Mouse (Mus musculus): ENCODE data around the gene Sh3bgrl3. TPM values are rescaled to one million over a fixed set of nuclear protein-coding genes. Genes with fewer than 3 reads are reported as not detected.

Gene Sh3bgrl3
- total and polyA plus RNA-seq, 3 experiments: 122 to 414 TPM; not detected in 1

DNA sequence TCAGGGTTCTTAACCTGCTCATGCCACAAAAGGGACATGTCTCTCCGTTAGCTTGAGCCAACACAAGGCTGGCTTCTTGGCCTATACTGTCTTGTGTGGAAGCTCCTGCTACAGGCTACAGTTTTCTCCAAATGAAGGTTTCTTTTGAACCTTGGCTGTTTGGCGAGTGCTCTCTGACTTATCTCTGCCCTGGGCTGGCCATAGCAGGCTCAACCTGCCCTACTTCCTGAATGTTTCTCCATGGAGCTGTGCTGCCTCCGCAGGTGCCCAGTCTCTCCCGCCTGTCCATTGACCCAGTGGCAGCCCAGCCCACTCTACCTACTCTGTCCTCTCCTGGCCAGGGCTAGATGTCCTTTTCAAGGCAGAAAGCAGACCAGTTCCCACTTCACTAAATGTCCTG is 7.7 kb downstream of the Sh3bgrl3 start:
- Histone ChIP-seq H3K9me3 (replicated peaks; ENCODE audit: insufficient read depth, low read length) (no peaks in the 10 kb centered on the region), H3K9ac (ENCODE audit: control insufficient read depth, low read depth, low read length, poor library complexity, severe bottlenecking) (no peak overlapping the region), H3K4me3 (ENCODE audit: control insufficient read depth in 1 of 2, insufficient read depth in 1 of 2, low read depth in 2 of 2, low read length in 2 of 2) (no peak overlapping the region), H3K4me1 (ENCODE audit: control insufficient read depth in 1 of 2, insufficient read depth in 2 of 2, low read length in 2 of 2) (peaks cover 12 to 36% of the 10 kb centered on the region in 2 experiments), H3K36me3 (ENCODE audit: control insufficient read depth in 1 of 2, insufficient read depth in 2 of 2, low read length in 2 of 2) (peaks cover 0 to 25% of the 10 kb centered on the region in 2 experiments; a peak in 2 of 4 replicates), H3K27ac (ENCODE audit: control insufficient read depth, low read depth, low read length) (no peak overlapping the region), H3K27me3 (ENCODE audit: control insufficient read depth in 1 of 2, insufficient read depth in 2 of 2, low read length in 2 of 2) (no peaks in the 10 kb centered on the region), H3K79me2 (ENCODE audit: control insufficient read depth, insufficient read depth, low read length, poor library complexity) (no peaks in the 10 kb centered on the region; the same call in 1 of the 2 replicates)
- TF ChIP-seq CHD1 (IDR thresholded peaks at IDR 0.05; ENCODE audit: low read depth, low read length): no peak
- no peak for DNase-seq (ENCODE audit: low read depth, low spot score)

- peak; percentile 71 for DNase-seq (ENCODE audit: low read depth, low spot score)
- 0 out of 4 replicates have a peak, but pooled peaks of 1 of the 2 experiments have one; percentile 25 for TF ChIP-seq POLR2A (IDR thresholded peaks at IDR 0.05; ENCODE audit: control insufficient read depth in 1 of 2, insufficient read depth in 1 of 2, low read depth in 1 of 2, low read length in 2 of 2, poor library complexity in 1 of 2)
- 0 out of 2 replicates have a peak, but pooled peaks have one; percentile 30 for TF ChIP-seq TBP (IDR thresholded peaks at IDR 0.05; ENCODE audit: low read depth, low read length)
- TF ChIP-seq POLR2AphosphoS2 (IDR thresholded peaks at IDR 0.05; ENCODE audit: low read length): no peak
- Histone ChIP-seq H3K79me2 (ENCODE audit: control insufficient read depth, insufficient read depth, low read length, poor library complexity) (no peaks in the 10 kb centered on the region; the same call in 1 of the 2 replicates), H3K4me1 (ENCODE audit: control insufficient read depth in 1 of 2, insufficient read depth in 2 of 2, low read length in 2 of 2) (peaks cover 12 to 36% of the 10 kb centered on the region in 2 experiments), H3K27ac (ENCODE audit: control insufficient read depth, low read depth, low read length) (peak overlapping the region; percentile 73), H3K36me3 (ENCODE audit: control insufficient read depth in 1 of 2, insufficient read depth in 2 of 2, low read length in 2 of 2) (peaks cover 0 to 25% of the 10 kb centered on the region in 2 experiments; a peak in 2 of 4 replicates), H3K9ac (ENCODE audit: control insufficient read depth, low read depth, low read length, poor library complexity, severe bottlenecking) (peak overlapping the region; percentile 55), H3K4me3 (ENCODE audit: control insufficient read depth in 1 of 2, insufficient read depth in 1 of 2, low read depth in 2 of 2, low read length in 2 of 2) (no peak overlapping the region), H3K9me3 (replicated peaks; ENCODE audit: insufficient read depth, low read length) (no peaks in the 10 kb centered on the region), H3K27me3 (ENCODE audit: control insufficient read depth in 1 of 2, insufficient read depth in 2 of 2, low read length in 2 of 2) (no peaks in the 10 kb centered on the region)
These were observed 8.3 kb downstream of the Sh3bgrl3 start for GRCm38 (mm10) chr4:134120192-134120805.

- Histone ChIP-seq H3K4me1 (ENCODE audit: control insufficient read depth in 1 of 2, insufficient read depth in 2 of 2, low read length in 2 of 2) (peaks cover 12 to 34% of the 10 kb centered on the region in 2 experiments), H3K27ac (ENCODE audit: control insufficient read depth, low read depth, low read length) (peak overlapping the region; percentile 73), H3K27me3 (ENCODE audit: control insufficient read depth in 1 of 2, insufficient read depth in 2 of 2, low read length in 2 of 2) (no peaks in the 10 kb centered on the region), H3K36me3 (ENCODE audit: control insufficient read depth in 1 of 2, insufficient read depth in 2 of 2, low read length in 2 of 2) (peaks cover 0 to 22% of the 10 kb centered on the region in 2 experiments; a peak in 2 of 4 replicates), H3K9me3 (replicated peaks; ENCODE audit: insufficient read depth, low read length) (no peaks in the 10 kb centered on the region), H3K4me3 (ENCODE audit: control insufficient read depth in 1 of 2, insufficient read depth in 1 of 2, low read depth in 2 of 2, low read length in 2 of 2) (no peak overlapping the region), H3K9ac (ENCODE audit: control insufficient read depth, low read depth, low read length, poor library complexity, severe bottlenecking) (peak overlapping the region; percentile 55), H3K79me2 (ENCODE audit: control insufficient read depth, insufficient read depth, low read length, poor library complexity) (no peaks in the 10 kb centered on the region; the same call in 1 of the 2 replicates)
- peak; percentile 56 to 69 (median 63) for TF ChIP-seq CTCF (IDR thresholded peaks at IDR 0.05 in 2 of 3, conservative IDR thresholded peaks at IDR 0.05 in 1 of 3; ENCODE audit: control insufficient read depth in 1 of 3, insufficient read depth in 1 of 3, low read depth in 2 of 3, low read length in 3 of 3, poor library complexity in 1 of 3, severe bottlenecking in 1 of 3)
- no peak for TF ChIP-seq TAL1 (IDR thresholded peaks at IDR 0.05; ENCODE audit: low read length)
- TF ChIP-seq POLR2A (IDR thresholded peaks at IDR 0.05; ENCODE audit: control insufficient read depth in 1 of 2, insufficient read depth in 1 of 2, low read depth in 1 of 2, low read length in 2 of 2, poor library complexity in 1 of 2): 0 out of 4 replicates have a peak, but pooled peaks of 1 of the 2 experiments have one; percentile 2
- DNase-seq (ENCODE audit: low read depth, low spot score): peak; percentile 89
These were observed 8.9 kb downstream of the Sh3bgrl3 start for GRCm38 (mm10) chr4:134119644-134120043.

GRCm38 (mm10) chr4:134119042-134119441 is 9.5 kb downstream of the Sh3bgrl3 start:
- no peaks in the 10 kb centered on the region; the same call in 1 of the 2 replicates for H3K79me2 ChIP-seq (ENCODE audit: control insufficient read depth, insufficient read depth, low read length, poor library complexity)
- H3K4me1 ChIP-seq (ENCODE audit: control insufficient read depth in 1 of 2, insufficient read depth in 2 of 2, low read length in 2 of 2): peaks cover 9 to 31% of the 10 kb centered on the region in 2 experiments
- peaks cover 0 to 20% of the 10 kb centered on the region in 2 experiments; a peak in 2 of 4 replicates for H3K36me3 ChIP-seq (ENCODE audit: control insufficient read depth in 1 of 2, insufficient read depth in 2 of 2, low read length in 2 of 2)
- no peak overlapping the region for H3K4me3 ChIP-seq (ENCODE audit: control insufficient read depth in 1 of 2, insufficient read depth in 1 of 2, low read depth in 2 of 2, low read length in 2 of 2)
- no peak for DNase-seq (ENCODE audit: low read depth, low spot score)
- peak overlapping the region; percentile 58 for H3K27ac ChIP-seq (ENCODE audit: control insufficient read depth, low read depth, low read length)
- no peaks in the 10 kb centered on the region for H3K9me3 ChIP-seq (replicated peaks; ENCODE audit: insufficient read depth, low read length)
- peak overlapping the region; percentile 51 for H3K9ac ChIP-seq (ENCODE audit: control insufficient read depth, low read depth, low read length, poor library complexity, severe bottlenecking)
- no peaks in the 10 kb centered on the region for H3K27me3 ChIP-seq (ENCODE audit: control insufficient read depth in 1 of 2, insufficient read depth in 2 of 2, low read length in 2 of 2)
- TF ChIP-seq CTCF (IDR thresholded peaks at IDR 0.05 in 2 of 3, conservative IDR thresholded peaks at IDR 0.05 in 1 of 3; ENCODE audit: control insufficient read depth in 1 of 3, insufficient read depth in 1 of 3, low read depth in 2 of 3, low read length in 3 of 3, poor library complexity in 1 of 3, severe bottlenecking in 1 of 3): no peak
- TF ChIP-seq POLR2AphosphoS5 (IDR thresholded peaks at IDR 0.05; ENCODE audit: borderline replicate concordance, low read depth, low read length): no peak
- no peak for TF ChIP-seq ZMIZ1 (IDR thresholded peaks at IDR 0.05; ENCODE audit: low read depth, low read length)
- no peak for TF ChIP-seq ELF1 (IDR thresholded peaks at IDR 0.05; ENCODE audit: low read depth, low read length)
- TF ChIP-seq ZKSCAN1 (IDR thresholded peaks at IDR 0.05; ENCODE audit: low read depth, low read length): no peak
- TF ChIP-seq GATA1 (IDR thresholded peaks at IDR 0.05; ENCODE audit: low read depth, low read length): no peak
- no peak for TF ChIP-seq KAT2A (conservative IDR thresholded peaks at IDR 0.05; ENCODE audit: low read depth, low read length)
- no peak for TF ChIP-seq SMC3 (IDR thresholded peaks at IDR 0.05; ENCODE audit: low read depth, low read length)
- no peak for TF ChIP-seq POLR2AphosphoS2 (IDR thresholded peaks at IDR 0.05; ENCODE audit: low read length)
- no peak for TF ChIP-seq BHLHE40 (IDR thresholded peaks at IDR 0.05; ENCODE audit: borderline replicate concordance, low read depth, low read length)
- no peak for TF ChIP-seq POLR2A (IDR thresholded peaks at IDR 0.05; ENCODE audit: control insufficient read depth in 1 of 2, insufficient read depth in 1 of 2, low read depth in 1 of 2, low read length in 2 of 2, poor library complexity in 1 of 2)
- TF ChIP-seq ZNF384 (IDR thresholded peaks at IDR 0.05; ENCODE audit: low read depth, low read length): no peak
- no peak for TF ChIP-seq USF2 (IDR thresholded peaks at IDR 0.05; ENCODE audit: borderline replicate concordance in 1 of 2, insufficient read depth in 1 of 2, low read depth in 1 of 2, low read length in 2 of 2)
- TF ChIP-seq MYB (IDR thresholded peaks at IDR 0.05; ENCODE audit: low read depth, low read length): no peak

All from MEL (cell line).